Mouse (Mus musculus): ENCODE measurements around the gene Kif3c. TPM values are rescaled to one million over a fixed set of nuclear protein-coding genes. Genes with fewer than 3 reads are reported as not detected.
A peak's percentile ranks its signal among the peaks of the same experiment; 100 is the strongest.

Gene Kif3c
- polyA plus RNA-seq, 1 experiment from 2014 or later, result 0.46 TPM

DNA sequence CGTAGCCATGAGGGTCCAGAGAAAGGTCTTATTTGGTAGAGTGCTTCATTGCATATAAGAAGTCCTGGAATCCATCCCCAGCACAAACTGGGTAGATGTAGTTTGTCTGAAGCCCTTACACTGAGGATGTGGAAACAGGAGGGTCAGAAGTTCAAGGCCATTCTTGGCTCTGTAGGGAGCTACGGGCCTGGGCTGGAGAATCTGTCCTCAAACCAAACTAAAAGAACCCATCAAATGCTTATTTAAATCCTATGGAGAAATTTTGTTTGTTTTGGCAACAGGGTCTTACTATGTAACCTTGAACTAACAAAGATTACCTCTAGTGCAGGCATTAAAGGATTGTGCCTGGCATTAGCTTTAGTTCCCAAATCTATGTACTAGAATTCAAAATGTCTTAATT, 76.0 kb downstream of the Kif3c start:
- TF ChIP-seq EP300 (IDR thresholded peaks at IDR 0.05; ENCODE audit: low read depth), result no peak
- no peak for TF ChIP-seq CTCF (IDR thresholded peaks at IDR 0.05; ENCODE audit: low read depth)
- peaks cover 6% of the 10 kb centered on the region; the same call in 1 of the 2 replicates for H3K36me3 ChIP-seq (replicated peaks; ENCODE audit: insufficient read depth, low read length)
- WGBS (ENCODE audit: insufficient replicate concordance), result 66% methylated on average over 2 of the region's 2 CpGs
- peak overlapping the region; percentile 13 for H3K27ac ChIP-seq (ENCODE audit: low read depth)
- H3K9me3 ChIP-seq (ENCODE audit: low read length), result no peaks in the 10 kb centered on the region
- H3K4me2 ChIP-seq (ENCODE audit: low read depth, low read length), result peak overlapping the region; percentile 48; the same call in 1 of the 2 replicates
- no peak overlapping the region for H3K9ac ChIP-seq (replicated peaks)
- peak; percentile 72 for ATAC-seq
- no peaks in the 10 kb centered on the region for H3K27me3 ChIP-seq (ENCODE audit: insufficient read depth, low read length)
- H3K4me1 ChIP-seq (ENCODE audit: insufficient read depth), result peaks cover 4% of the 10 kb centered on the region; the same call in 1 of the 2 replicates
- H3K4me3 ChIP-seq (ENCODE audit: low read depth, low read length), result no peak overlapping the region
- DNase-seq, result no peak

DNA sequence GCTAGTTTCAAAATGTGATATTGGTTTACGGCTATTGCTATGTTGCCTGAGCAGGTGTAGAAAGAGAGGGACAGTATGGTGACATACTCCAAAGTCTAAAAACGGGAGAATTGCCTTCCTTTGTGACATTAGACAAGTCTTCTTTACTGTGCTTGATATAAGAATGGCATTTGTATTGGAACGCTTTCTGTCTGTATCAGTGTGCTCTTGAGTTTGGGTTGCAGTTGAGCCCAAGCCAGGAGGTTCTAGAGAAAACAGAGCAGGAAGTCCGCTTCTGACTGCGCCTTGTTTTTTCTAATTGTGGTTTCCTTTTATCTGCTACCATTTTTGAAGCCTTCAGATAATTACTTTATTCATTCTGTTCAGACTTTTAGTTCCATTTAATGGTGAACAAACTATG, 76.4 kb downstream of the Kif3c start:
- Histone ChIP-seq H3K4me1 (ENCODE audit: insufficient read depth) (peaks cover 4% of the 10 kb centered on the region; the same call in 1 of the 2 replicates), H3K4me3 (ENCODE audit: low read depth, low read length) (no peak overlapping the region), H3K4me2 (ENCODE audit: low read depth, low read length) (peak overlapping the region; percentile 48; the same call in 1 of the 2 replicates), H3K9me3 (ENCODE audit: low read length) (no peaks in the 10 kb centered on the region), H3K36me3 (replicated peaks; ENCODE audit: insufficient read depth, low read length) (peaks cover 6% of the 10 kb centered on the region; the same call in 1 of the 2 replicates), H3K27me3 (ENCODE audit: insufficient read depth, low read length) (no peaks in the 10 kb centered on the region), H3K27ac (ENCODE audit: low read depth) (peak overlapping the region; percentile 13), H3K9ac (replicated peaks) (no peak overlapping the region)
- DNase-seq (no peak), ATAC-seq (peak; percentile 93)
- WGBS (ENCODE audit: insufficient replicate concordance), result 36% methylated on average over 5 of the region's 5 CpGs
- no peak for TF ChIP-seq EP300 (IDR thresholded peaks at IDR 0.05; ENCODE audit: low read depth)

DNA sequence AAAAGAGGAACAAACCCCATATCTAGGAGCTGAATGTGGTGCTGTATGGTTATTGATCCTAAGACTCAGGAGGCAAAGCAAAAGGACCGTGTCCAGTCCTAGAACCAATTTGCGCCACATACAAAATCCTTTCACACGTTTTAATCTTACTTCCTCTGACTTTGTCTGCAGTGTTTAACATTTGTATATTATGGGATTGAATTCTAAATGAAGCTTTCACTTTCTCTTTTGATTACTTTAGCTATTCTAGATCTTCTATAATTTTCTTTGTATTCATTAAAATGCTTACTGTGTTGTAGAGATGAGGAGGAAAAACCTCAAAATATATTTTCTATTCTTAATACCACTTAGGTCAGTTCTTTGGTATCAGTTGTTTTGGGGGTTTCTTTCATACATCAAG, 88.6 kb downstream of the Kif3c start:
- H3K4me1 ChIP-seq (ENCODE audit: insufficient read depth), result no peaks in the 10 kb centered on the region
- H3K36me3 ChIP-seq (replicated peaks; ENCODE audit: insufficient read depth, low read length), result peaks cover 44% of the 10 kb centered on the region
- no peak overlapping the region for H3K4me3 ChIP-seq (ENCODE audit: low read depth, low read length)
- no peaks in the 10 kb centered on the region for H3K27me3 ChIP-seq (ENCODE audit: insufficient read depth, low read length)
- H3K27ac ChIP-seq (ENCODE audit: low read depth), result no peak overlapping the region
- H3K4me2 ChIP-seq (ENCODE audit: low read depth, low read length), result no peak overlapping the region
- no peak for TF ChIP-seq CTCF (IDR thresholded peaks at IDR 0.05; ENCODE audit: low read depth)
- H3K9me3 ChIP-seq (ENCODE audit: low read length), result no peaks in the 10 kb centered on the region
- ATAC-seq, result no peak
- no peak overlapping the region for H3K9ac ChIP-seq (replicated peaks)
- 83% methylated on average over 3 of the region's 3 CpGs for WGBS (ENCODE audit: insufficient replicate concordance)
- no peak for DNase-seq

Other genes starting within 250 kb of the Kif3c start
- gene Rab10, start 55.2 kb upstream of the Kif3c start, polyA plus RNA-seq (2015; fragmentation: Nextera tagmentation; extraction: Ambion mirVana), result 31.6 and 34.6 TPM in 2 replicates
- 4.3 and 5.1 TPM in 2 replicates for gene Asxl2, start 61.7 kb downstream of the Kif3c start, polyA plus RNA-seq (2015; fragmentation: Nextera tagmentation; extraction: Ambion mirVana)
- gene Dtnb, start 207.2 kb downstream of the Kif3c start, polyA plus RNA-seq (2015; fragmentation: Nextera tagmentation; extraction: Ambion mirVana), result 15.7 and 16.2 TPM in 2 replicates